Mouse (Mus musculus) cerebellum, adult 2 months (tissue): ENCODE measurements at regions not wholly inside any gene's neighbourhood (a gene's known extent, or its start where the extent isn't known, plus 50 kb on each side); places are given as distances from the start of the nearest gene placed in this dataset.

ENCODE experiments used
- CTCF ChIP-seq: fragments of 200-500 bp; IDR thresholded peaks from 2 replicates; pipeline ENCODE4 v1.5.1; 2011; ENCODE audit warnings: low read depth, mild to moderate bottlenecking, control low read depth, low read length, moderate library complexity, borderline replicate concordance; ENCODE audit not compliant: insufficient read depth
- POLR2A ChIP-seq: fragments of 200-500 bp; IDR thresholded peaks from 2 replicates; pipeline ENCODE4 v1.6.1; 2011; ENCODE audit warnings: low read length, control low read depth, borderline replicate concordance; ENCODE audit not compliant: insufficient read depth

DNA sequence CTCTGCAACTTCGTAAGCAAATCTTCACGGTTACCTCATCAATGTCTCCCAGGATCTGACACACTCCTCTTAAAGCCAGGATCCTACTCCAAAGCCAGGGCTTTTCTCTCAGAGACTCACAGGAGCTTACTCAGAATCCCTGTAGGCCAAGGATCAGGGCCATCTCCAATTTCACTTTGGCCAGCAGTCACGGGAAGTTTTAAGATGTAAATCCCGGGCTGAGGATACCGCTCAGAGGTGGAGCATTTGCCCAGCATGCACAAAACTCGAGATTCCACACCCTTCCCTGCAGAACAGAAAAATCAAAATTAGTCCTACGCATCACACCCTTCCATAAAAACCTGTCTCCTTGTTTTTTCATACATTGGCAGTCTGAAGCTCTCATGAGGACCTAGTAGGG lies 112.1 kb upstream of the Slc24a5 start:
- no peak for TF ChIP-seq CTCF
- no peak for TF ChIP-seq POLR2A
